Mouse (Mus musculus): ENCODE results near the gene Nfatc4.

Gene Nfatc4

DNA sequence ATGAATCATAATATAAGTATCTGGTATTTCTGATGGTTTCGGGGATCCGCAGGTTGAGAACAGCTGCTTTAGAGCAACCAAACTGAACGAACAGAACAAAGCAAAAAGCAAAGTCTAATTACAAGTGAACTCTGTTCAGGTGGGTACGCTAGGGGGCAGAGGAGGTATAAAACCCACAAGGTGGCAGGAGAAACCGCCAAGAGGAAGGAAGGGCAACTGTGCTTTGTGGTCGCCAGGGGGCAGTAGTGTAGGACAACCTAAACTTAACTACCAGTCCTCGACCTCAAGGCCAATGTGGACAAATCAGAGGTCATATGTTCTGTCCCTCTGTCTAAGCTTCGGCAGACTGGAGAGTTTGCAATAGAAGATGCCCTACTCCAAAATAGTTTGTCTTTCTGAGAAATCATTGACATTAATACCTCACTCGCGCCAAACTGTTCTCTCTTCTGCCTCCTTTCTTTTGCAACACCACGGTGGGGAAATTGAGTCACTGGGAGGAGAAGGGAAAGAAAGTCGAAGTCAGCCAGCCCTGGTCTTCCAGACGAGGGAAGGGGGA, 431 bp upstream of the Nfatc4 start:
- peak; percentile 58 for DNase-seq

DNA sequence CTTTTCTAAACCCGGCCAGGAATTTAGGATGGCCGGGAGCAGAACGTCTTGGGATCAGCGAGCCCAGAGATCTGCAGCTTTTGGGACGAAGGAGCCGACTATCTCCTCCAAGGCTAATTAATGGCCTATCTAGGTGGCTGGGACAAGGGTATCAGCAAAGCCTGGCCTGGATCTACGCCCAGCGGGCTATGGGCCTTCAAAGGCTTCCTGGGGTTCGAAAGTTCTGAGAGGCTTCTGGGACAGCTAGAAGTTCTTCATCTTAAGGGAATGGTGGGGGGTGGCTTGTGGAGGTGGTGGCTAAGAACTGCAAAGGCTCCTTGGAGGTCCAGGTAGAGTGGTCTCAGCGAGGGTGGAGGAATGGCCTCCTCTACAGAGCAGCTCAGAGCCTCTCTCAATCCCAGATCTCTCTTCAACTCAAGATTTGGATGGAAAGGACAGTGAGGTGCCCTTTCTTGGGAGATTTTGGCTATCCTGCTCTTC, 1.1 kb downstream of the Nfatc4 start:
- DNase-seq, result no peak

DNA sequence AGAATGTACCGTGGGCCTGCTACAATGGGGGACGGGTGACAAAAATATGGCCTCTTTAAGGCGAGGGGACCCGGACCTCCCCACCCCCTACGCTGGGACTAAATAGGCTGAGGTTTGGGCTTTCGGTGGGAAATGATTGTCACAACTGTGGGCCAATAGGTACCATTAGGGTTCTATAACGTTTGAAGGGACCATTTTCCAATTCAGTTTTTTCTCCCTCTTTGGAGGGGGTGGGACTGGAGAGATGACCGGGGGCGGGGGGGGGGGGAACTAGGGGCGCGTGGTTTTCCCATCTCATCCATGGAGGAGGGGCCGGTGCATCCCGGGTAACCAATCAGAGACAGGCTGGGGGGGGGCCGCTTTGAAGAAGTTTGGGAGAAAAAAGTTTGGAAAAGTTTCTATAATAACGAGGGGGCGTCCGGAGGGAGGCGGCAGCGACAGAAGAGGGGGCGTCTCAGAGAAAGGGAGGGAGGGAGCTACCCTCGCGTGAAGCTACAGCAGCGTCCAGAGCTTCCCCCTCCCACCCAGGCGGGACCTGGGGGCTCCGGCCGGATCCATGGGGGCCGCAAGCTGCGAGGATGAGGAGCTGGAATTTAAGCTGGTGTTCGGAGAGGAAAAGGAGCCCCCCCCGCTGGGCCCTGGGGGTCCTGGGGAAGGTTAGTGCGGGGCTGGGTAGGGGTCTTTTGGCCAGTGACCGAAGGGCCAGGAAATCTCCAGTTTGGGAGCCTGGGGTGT, 1.7 kb downstream of the Nfatc4 start:
- no peak for DNase-seq

DNA sequence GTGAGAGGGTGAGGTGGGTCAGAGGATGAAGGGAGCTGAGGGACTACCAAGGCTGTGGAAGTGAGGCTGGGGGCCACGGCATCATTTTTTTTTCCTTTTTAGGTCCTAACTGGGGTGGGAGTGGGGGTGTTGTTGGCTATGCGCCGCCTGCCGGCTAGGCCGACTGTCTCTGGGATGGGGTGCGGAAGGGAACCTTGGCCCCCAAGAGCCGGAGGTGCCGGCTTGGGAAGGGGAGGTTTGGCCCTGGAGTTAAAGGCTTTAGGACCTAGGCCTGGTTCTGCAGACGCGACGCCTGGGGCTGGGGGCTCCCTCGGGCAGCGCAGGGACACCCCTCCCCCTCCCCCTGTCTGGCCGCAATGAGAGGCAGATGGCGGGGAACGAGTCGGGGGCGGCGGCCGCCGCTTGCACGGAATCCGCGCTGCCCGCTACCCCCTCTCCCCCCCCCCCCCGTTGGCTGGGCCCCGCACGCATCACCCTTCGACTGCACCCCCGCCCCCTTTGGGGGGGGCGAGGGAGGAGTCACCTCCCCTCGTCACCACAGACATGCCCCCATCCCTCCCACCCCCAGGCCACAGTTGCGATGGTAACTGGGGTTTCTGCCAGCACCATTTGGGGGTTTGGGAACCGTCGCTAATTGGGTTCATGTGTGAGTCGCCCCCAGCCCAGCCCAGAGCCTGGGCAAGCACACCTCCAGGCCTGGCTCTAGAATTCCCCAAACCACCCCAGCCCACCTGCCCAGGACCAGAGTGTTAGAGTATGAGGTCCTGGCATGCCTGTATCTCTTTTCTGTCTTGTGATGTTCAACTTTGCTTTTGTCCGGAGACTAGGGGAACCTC, 2.5 kb downstream of the Nfatc4 start:
- peak; percentile 31 for DNase-seq

DNA sequence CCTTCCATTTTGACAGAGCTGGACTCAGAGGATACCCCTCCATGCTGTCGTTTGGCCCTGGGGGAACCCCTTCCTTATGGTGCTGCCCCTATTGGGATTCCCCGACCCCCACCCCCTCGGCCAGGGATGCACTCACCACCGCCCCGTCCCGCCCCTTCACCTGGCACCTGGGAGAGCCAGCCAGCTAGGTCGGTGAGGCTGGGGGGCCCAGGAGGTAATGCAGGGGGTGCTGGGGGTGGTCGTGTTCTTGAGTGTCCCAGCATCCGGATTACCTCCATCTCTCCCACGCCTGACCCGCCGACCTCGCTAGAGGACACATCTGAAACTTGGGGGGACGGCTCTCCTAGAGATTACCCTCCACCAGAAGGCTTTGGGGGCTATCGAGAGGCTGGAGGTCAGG, 3.2 kb downstream of the Nfatc4 start:
- no peak for DNase-seq

DNA sequence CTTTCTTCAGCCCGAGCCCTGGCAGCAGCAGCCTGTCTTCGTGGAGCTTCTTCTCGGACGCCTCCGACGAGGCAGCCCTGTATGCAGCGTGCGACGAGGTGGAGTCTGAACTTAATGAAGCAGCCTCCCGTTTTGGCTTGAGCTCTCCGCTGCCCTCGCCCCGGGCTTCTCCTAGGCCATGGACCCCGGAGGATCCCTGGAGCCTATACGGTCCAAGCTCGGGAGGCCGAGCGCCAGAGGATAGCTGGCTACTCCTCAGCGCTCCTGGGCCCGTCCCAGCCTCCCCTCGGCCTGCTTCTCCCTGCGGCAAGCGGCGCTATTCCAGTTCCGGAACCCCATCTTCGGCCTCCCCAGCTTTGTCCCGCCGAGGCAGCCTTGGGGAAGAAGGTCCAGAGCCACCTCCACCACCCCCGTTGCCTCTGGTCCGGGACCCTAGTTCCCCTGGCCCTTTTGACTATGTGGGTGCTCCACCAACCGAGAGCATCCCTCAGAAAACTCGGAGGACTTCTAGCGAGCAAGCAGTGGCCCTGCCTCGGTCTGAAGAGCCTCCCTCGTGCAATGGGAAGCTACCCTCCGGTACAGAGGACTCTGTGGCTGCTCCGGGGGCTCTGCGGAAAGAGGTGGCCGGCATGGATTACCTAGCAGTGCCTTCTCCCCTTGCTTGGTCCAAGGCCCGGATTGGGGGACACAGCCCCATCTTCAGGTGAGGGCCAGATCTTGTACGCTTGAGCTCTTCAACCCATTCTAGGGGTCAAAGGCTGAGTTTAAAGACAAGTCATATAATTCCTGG, 3.8 kb downstream of the Nfatc4 start:
- DNase-seq, result no peak

DNA sequence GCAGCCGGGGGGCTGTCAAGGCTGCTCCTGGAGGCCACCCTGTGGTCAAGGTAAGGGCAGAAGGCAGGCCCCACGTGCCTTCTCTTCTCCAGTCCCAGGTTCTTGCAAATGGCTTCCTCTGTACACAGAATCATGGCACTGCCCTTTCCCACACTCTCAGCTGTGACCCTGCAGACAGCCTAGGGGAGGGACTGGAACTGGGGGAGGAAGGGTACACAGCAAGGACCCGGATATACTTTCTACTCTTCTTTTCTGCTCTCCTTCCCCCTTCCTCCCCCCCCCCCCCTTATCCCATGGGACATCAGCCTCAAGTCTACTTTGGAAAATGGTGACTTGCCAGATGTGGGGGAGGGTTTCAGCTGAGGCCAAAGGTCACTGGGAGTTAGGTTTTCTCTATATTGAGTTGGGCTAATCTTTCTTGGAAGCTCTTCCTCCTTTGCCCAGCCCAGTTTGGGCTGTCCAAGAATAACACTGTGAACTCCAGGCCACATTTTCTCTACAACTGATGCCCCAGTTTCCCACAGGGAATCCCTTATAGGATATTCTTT, 5.8 kb downstream of the Nfatc4 start:
- DNase-seq, result no peak

DNA sequence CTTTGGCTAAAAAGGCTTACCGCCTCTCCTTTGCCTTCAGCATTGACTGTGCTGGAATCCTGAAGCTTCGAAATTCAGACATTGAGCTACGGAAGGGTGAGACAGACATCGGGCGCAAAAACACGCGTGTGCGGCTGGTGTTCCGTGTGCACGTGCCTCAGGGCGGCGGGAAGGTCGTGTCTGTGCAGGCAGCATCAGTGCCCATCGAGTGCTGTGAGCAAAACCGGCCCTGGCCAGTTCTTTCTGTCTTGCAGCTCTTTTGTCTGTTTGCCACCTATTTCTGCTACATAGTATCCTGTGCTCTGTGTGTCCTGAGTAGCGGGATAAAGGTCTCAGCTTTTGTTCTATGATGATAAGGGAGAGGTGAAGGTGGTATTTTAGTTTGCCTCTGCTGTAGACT, 6.9 kb downstream of the Nfatc4 start:
- no peak for DNase-seq

DNA sequence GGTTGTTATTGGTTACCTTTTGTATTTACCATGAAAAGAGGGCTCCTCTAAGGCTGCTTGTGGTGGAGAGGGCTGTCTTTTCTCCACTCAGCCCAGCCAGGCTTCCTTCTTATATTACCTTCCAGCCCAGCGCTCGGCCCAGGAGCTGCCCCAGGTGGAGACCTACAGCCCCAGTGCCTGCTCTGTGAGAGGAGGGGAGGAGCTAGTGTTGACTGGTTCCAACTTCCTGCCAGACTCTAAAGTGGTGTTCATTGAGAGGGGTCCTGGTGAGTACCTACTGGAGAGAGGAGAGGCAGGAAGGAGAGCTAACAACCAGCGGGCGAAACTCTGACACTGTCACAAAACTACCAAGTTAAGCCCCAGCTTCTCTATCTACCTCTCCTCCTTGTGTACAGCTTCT, 7.4 kb downstream of the Nfatc4 start:
- no peak for DNase-seq

DNA sequence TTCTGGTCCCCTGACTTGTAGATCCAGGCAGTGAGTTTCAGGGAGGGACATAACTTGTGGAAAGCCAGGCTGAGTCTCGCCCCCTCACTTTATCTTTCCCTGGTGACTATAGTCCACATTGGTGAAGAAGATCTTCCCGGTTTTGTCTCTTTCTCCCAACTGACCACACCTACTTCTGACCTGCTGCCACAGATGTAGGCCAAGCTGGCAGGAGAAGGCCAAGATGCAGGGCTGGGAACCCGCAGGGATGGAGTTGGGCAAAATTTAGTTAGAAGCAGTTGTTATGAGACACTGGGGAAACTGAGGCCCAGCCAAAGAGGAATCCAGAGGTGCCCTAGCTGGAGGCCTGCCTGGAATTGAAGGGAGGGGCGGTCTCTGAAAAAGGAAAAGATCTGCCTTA, 10.2 kb downstream of the Nfatc4 start:
- DNase-seq, result no peak

DNA sequence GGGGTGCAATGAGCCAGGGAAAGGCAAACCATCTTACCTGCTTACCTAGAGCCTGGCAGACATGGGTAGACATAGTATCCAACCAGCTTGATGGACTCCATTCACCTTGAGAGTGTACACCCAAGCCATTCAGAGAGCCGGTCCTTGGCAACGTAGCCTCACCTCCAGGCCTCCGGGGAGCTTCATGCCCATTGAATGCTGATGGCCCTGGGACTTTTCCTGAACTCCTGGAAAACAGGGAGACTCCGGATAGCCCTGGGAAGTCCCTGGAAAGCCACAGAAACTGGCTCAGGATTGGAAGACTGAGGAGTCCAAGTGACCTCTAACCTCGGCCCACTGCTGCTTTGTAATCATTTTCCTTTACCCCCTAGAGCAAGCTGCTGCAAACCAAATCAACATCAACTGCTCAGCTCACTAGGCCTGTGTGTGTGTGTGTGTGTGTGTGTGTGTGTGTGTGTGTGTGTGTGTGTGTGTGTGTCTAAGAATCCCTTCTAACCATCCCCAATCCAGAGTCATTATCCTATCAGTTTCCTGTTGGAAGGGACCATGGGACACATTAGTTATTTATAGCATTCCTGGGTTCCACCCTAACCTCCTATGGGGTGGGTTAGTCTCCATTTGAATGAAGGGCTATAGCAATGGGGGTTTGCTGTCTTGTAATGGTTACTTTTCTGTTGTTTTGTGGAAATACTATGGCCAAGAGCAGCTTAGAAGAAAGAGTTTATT, 12.0 kb downstream of the Nfatc4 start:
- DNase-seq, result no peak

DNA sequence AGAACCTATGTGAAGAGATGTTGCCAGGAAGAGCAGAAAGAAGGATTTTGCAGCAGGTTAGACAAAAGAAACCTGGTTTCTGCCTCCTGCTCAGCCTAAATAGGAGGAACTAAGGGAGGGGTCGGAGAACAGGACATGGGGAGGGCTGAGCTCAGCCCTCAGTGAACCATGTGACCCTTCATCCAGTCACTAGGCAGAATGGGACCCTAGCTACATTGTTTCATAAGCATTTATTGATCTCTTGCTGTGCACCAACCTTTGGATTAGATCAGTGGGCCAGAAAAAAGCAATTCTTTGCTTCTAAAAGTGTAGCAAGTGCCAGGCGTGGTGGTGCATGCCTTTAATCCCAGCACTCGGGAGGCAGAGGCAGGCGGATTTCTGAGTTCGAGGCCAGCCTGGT, 15.4 kb downstream of the Nfatc4 start:
- no peak for DNase-seq

DNA sequence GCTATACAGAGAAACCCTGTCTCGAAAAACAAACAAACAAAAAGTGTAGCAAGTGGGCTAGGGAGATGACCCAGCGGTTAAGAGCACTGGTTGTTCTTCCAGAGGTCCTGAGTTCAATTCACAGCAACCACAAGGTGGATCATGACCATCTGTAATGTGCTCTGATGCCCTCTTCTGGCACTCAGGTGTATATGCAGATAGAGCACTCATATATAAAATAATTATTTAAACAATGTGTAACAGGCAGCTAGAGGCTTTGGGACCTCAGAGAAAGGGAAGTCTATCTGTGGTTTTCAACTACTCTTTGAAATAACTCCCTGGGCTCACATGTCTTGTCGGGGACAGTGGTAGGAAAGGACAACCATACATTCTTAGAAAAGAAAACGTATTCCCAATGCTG, 15.8 kb downstream of the Nfatc4 start:
- no peak for DNase-seq

DNA sequence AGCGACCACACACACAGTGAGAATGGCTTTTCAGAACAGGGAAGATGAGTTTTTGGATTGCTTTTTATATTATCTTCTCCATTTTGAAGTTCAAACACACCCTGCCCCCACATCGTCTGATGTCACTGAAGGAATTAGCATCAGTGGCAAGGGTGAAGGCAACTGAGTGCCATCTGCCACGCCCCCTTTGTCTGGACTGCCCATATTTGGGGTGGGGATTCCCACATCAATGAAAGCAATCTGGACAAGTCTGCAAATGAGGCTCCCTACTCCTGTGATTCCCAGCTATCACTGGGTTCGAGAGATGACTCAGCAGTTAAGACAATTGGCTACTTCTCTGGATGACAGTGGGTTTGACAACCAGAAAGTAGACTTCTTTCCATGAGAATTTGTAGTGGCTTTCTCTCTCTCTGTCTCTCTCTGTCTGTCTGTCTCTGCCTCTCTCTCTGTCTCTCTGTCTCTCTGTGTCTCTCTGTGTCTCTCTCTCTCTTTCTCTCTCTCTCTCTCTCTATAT, 18.0 kb downstream of the Nfatc4 start:
- no peak for DNase-seq

DNA sequence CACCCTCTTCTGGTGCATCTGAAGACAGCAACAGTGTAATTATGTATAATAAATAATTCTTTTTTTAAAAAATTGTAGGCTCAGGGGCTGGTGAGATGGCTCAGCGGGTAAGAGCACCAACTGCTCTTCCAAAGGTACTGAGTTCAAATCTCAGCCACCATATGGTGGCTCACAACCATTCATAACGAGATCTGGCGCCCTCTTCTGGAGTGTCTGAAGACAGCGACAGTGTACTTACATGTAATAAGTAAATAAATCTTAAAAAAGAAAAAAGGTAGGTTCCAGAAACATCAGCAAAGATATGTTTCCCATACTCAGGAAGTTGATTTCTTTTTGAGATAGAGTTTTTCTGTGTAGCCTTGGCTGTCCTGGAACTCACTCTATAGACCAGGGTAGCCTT, 19.9 kb downstream of the Nfatc4 start:
- DNase-seq, result no peak

DNA sequence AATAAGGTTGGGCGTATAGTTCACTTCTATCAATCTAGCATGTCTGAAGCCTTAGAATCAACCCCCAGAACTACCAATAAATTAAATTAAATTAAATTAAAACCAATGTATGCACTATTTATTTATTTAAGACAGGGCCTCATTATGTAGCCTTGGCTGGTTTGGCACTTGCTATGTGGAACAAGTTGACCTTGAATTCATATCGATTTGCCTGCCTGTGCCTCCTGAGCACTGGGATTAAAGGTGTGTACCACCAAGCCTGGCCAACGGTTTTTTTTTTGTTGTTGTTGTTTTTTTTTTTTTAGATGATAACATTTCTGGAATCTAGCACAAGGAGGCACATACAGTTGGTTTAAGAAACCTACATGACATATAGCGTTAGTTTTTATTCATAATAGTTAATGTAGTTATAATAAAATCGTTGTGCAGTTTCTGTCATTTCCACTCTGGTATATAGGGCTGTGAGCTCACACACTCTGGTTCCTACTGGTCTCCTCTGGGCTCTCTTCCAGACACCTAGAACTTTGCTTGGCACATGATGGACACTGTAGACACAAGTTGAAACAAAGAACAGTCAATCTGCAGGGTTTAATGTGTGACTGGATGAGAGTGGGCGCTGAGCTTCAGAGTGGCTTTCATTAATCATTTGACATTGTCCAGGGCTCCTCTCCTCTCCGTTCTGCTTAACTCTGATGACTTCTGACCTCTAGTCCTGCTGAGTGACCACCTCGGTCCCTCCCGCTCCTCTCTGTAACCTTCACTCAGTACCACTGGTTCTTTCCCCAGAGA, 22.8 kb downstream of the Nfatc4 start:
- DNase-seq, result no peak

DNA sequence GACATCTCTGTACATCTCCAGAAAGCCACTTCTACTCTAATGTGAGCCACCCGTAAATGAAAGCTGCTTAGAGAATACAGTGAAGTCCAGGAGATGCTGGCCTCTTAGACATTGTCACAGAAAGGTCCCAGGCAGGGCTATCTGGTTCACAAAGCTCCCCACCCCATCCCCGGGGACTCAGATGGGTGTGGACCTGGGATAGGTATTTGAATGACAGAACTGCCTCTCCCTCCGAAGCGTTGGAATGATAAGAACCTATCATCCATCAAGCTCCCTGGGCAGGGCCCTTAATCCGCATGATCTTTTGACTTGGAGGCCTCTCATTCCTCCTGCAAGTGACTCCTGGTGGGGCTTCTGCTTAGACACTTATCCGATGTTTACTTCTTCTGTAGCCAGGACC, 27.9 kb downstream of the Nfatc4 start:
- DNase-seq, result no peak

DNA sequence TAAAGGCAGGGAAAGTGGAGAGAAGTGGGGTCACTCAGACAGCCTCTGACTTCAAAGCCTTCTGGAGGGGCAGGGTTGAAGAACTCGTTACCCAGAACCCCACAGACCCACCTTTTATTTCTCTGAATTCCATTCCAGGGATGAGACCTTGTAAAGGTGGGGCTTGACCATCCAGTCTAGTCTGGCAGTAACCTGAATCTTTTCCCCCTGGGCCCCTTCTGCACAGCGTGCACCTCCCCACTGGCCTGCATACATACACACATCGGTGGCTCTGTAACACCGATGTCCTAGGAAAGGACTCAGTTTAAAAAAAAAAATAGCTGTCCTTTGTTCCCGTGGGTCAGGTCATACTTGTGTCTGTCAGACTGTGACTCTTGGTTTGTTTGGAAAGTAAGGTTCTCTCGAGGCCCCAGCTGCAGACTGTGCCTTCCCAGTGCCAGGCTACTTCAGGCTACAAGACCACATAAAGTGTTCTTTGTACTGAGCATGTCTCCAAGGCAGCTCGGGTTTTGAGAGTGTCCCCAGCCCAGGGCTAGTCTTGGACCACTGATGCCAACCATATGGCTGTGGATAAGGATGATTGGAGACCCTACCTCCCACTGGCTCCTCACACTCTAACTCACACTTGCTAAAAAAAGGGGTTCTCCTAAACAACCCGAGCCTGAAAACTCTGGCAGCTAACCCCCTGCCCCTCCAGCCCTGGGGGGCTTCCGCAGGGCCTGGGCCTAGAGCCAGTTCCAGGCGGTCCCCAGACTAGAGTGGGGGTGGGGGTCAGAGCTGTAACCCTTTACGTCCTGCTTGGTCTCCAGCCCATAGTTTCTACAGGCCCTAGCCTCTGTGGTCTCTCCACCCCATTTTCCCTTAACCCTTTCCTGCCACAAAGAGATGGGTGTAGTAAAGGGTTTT, 30.0 kb downstream of the Nfatc4 start:
- DNase-seq, result no peak

DNA sequence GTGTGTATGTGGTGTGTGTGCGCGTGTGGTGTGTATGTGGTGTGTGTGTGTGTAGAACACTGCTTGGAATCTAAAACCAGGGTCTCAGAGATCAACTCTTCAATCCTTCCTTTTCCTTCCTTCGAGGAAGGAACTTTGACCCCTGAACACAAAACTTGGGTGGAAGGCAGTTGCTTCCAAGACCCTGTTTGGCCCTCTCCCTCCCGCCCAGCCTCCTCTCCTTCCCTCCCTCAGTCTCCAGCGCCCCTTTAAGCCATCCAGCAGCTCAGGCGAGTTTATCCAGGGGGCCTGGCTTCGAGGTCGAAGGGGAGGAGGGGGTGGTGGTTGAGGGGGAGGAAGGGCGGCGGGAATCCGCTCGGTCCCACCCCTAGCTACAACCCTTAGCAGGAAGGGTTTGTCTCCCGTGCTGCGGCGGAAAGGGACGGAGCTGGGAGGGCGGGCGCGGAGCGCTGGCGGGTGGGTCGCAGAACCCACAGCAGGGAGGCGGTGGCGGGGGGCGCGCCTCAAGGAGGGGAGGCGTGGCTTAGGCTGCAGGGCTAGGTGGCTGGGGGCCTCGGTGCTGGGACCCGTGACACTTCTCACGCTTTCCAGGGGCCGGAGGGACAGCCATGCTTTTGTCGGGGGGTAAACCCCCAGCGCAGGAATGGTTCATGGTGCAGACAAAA, 30.8 kb downstream of the Nfatc4 start, which contains the start of gene Nynrin:
TSS of gene Nynrin (plus strand) at position 390 of the 665 bp plus-strand sequence.
- peak; percentile 47 for DNase-seq

Data from right cerebral cortex, postnatal 14 days (tissue).